Mouse (Mus musculus): ENCODE measurements at regions not wholly inside any gene's neighbourhood (a gene's known extent, or its start where the extent isn't known, plus 50 kb on each side); places are given as distances from the start of the nearest gene placed in this dataset.
A peak's percentile ranks its signal among the peaks of the same experiment; 100 is the strongest.

- DNase-seq (ENCODE audit: low spot score) = no peak
- Histone ChIP-seq H3K36me3 (ENCODE audit: control insufficient read depth, insufficient read depth, low read length) (no peaks in the 10 kb centered on the region), H3K4me2 (ENCODE audit: low read length) (no peak overlapping the region), H3K4me1 (ENCODE audit: control insufficient read depth, insufficient read depth, low read length) (no peaks in the 10 kb centered on the region), H3K27ac (ENCODE audit: low read depth, low read length) (no peak overlapping the region), H3K9me3 (replicated peaks; ENCODE audit: control insufficient read depth, low read length) (no peaks in the 10 kb centered on the region), H3K27me3 (replicated peaks; ENCODE audit: control insufficient read depth, insufficient read depth, low read length) (no peaks in the 10 kb centered on the region), H3K9ac (ENCODE audit: low read length) (no peak overlapping the region), H3K4me3 (ENCODE audit: low read depth, low read length) (no peak overlapping the region)
- no peak for ATAC-seq
- 82% methylated on average over 3 of the region's 3 CpGs for WGBS
Measured at GRCm38 (mm10) chrX:157020337-157020736, 394.8 kb downstream of the Phex start.

- no peak overlapping the region for H3K4me3 ChIP-seq (ENCODE audit: low read depth, low read length)
- no peak overlapping the region for H3K9ac ChIP-seq (ENCODE audit: low read length)
- no peaks in the 10 kb centered on the region for H3K27me3 ChIP-seq (replicated peaks; ENCODE audit: control insufficient read depth, insufficient read depth, low read length)
- H3K4me1 ChIP-seq (ENCODE audit: control insufficient read depth, insufficient read depth, low read length) = no peaks in the 10 kb centered on the region
- ATAC-seq (no peak), DNase-seq (ENCODE audit: low spot score) (peak; percentile 1)
- no peaks in the 10 kb centered on the region for H3K9me3 ChIP-seq (replicated peaks; ENCODE audit: control insufficient read depth, low read length)
- WGBS = 64% methylated on average over 2 of the region's 2 CpGs
- H3K4me2 ChIP-seq (ENCODE audit: low read length) = no peak overlapping the region
- H3K27ac ChIP-seq (ENCODE audit: low read depth, low read length) = no peak overlapping the region
- no peaks in the 10 kb centered on the region for H3K36me3 ChIP-seq (ENCODE audit: control insufficient read depth, insufficient read depth, low read length)
Measured at GRCm38 (mm10) chrX:156989986-156990518, 425.1 kb downstream of the Phex start.

GRCm38 (mm10) chrX:156947093-156947492 is 468.0 kb downstream of the Phex start:
- 86% methylated on average over 1 of the region's 1 CpGs for WGBS
- ATAC-seq = no peak
- H3K4me1 ChIP-seq (ENCODE audit: control insufficient read depth, insufficient read depth, low read length) = no peaks in the 10 kb centered on the region
- no peaks in the 10 kb centered on the region for H3K27me3 ChIP-seq (replicated peaks; ENCODE audit: control insufficient read depth, insufficient read depth, low read length)
- H3K9ac ChIP-seq (ENCODE audit: low read length) = no peak overlapping the region
- no peak overlapping the region for H3K4me2 ChIP-seq (ENCODE audit: low read length)
- H3K4me3 ChIP-seq (ENCODE audit: low read depth, low read length) = no peak overlapping the region
- H3K9me3 ChIP-seq (replicated peaks; ENCODE audit: control insufficient read depth, low read length) = no peaks in the 10 kb centered on the region
- DNase-seq (ENCODE audit: low spot score) = no peak
- no peaks in the 10 kb centered on the region for H3K36me3 ChIP-seq (ENCODE audit: control insufficient read depth, insufficient read depth, low read length)
- no peak overlapping the region for H3K27ac ChIP-seq (ENCODE audit: low read depth, low read length)

- 64% methylated on average over 1 of the region's 1 CpGs for WGBS
- no peaks in the 10 kb centered on the region for H3K27me3 ChIP-seq (replicated peaks; ENCODE audit: control insufficient read depth, insufficient read depth, low read length)
- no peak overlapping the region for H3K4me3 ChIP-seq (ENCODE audit: low read depth, low read length)
- no peaks in the 10 kb centered on the region for H3K9me3 ChIP-seq (replicated peaks; ENCODE audit: control insufficient read depth, low read length)
- DNase-seq (ENCODE audit: low spot score) = no peak
- no peak overlapping the region for H3K27ac ChIP-seq (ENCODE audit: low read depth, low read length)
- no peak overlapping the region for H3K4me2 ChIP-seq (ENCODE audit: low read length)
- H3K9ac ChIP-seq (ENCODE audit: low read length) = no peak overlapping the region
- H3K36me3 ChIP-seq (ENCODE audit: control insufficient read depth, insufficient read depth, low read length) = no peaks in the 10 kb centered on the region
- no peak for ATAC-seq
- H3K4me1 ChIP-seq (ENCODE audit: control insufficient read depth, insufficient read depth, low read length) = no peaks in the 10 kb centered on the region
Measured at GRCm38 (mm10) chrX:156944223-156944622, 470.9 kb downstream of the Phex start.

GRCm38 (mm10) chrX:156913363-156913762 is 501.7 kb downstream of the Phex start:
- Histone ChIP-seq H3K4me1 (ENCODE audit: control insufficient read depth, insufficient read depth, low read length) (no peaks in the 10 kb centered on the region), H3K9me3 (replicated peaks; ENCODE audit: control insufficient read depth, low read length) (no peaks in the 10 kb centered on the region), H3K4me3 (ENCODE audit: low read depth, low read length) (no peak overlapping the region), H3K9ac (ENCODE audit: low read length) (no peak overlapping the region), H3K27me3 (replicated peaks; ENCODE audit: control insufficient read depth, insufficient read depth, low read length) (no peaks in the 10 kb centered on the region), H3K4me2 (ENCODE audit: low read length) (no peak overlapping the region), H3K27ac (ENCODE audit: low read depth, low read length) (no peak overlapping the region), H3K36me3 (ENCODE audit: control insufficient read depth, insufficient read depth, low read length) (no peaks in the 10 kb centered on the region)
- peak; percentile 5 for DNase-seq (ENCODE audit: low spot score)
- 76% methylated on average over 1 of the region's 1 CpGs for WGBS
- no peak for ATAC-seq
